Mouse (Mus musculus) left cerebral cortex, postnatal 36 days (tissue): ENCODE data around the gene Fam71a. TPM values are rescaled to one million over a fixed set of nuclear protein-coding genes. Genes with fewer than 3 reads are reported as not detected.
A peak's percentile ranks its signal among the peaks of the same experiment; 100 is the strongest.

Experiments used
- DNase-seq, 2 experiments: peaks; one replicate each; pipeline ENCODE4 v3.0.0; 2021 to 2022; ENCODE audit warnings: low spot score in 2 of 2, mixed read lengths in 1 of 2
- intact Hi-C: fragments of 180-260 bp; cut with DNase I; formaldehyde crosslinking; loops from one replicate; pipeline ENCODE4 v1.15.1; 2025
- total RNA-seq, 2 experiments: library from RNA; stranded (reverse); gene quantifications; 2 replicates each; pipeline ENCODE4 v1.2.3; 2021

The Fam71a gene
- total RNA-seq, 2 experiments from 2014 or later: not detected

GRCm38 (mm10) chr1:191131692-191132091 lies 32.9 kb downstream of the Fam71a start:
- intact Hi-C loops: no loop called here
- DNase-seq: no peak

DNA sequence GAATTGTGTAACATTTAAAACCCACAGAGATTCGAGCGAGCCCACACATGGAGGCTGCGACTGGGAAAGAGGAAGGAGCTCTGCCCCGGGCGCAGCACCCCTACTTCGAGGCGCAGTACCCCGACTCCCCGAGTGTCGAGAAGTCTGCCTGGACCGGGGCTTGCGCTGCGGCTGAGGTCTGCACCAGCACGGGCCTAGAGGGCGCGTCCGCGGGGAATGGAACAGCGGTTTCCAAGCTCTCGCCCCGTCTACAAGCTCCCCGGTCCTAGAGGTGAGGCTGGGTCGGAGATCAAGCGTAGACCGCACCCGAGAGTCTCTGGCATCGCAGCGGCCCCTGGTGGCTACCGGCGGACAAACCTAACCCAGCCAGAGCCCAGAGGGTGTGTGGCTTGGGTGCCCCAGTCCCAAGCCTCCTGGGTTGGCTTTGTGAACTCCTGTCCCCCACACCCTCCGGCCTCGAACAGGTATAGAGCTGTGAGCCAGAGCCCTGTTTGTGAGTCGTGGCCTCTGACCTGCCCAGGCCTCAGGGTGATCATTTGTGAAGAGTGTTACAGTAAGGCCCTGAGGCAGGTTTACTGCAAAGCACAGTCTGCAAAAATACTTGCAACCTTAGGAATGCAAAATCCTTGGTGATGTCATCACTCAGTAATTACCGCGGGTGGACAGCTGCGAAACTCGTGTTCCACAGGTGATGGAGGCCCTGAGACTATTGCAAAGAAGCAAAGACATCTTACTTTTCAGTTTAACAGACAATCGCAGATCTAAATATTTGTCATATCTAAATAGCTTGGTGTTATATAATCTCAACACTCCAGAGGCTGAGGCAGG lies 38.6 kb downstream of the Fam71a start:
- intact Hi-C loops: loop anchor here (5.0 kb wide), 1 partner anchor 184 kb away; no protein-coding TSS in a partner anchor
- peak in 1 of 2 experiments; percentile 22 for DNase-seq

- intact Hi-C loops: no loop called here
- DNase-seq: no peak
Observed at GRCm38 (mm10) chr1:191124288-191124687, 40.3 kb downstream of the Fam71a start.

- intact Hi-C loops: no loop called here
- DNase-seq: no peak
Observed at GRCm38 (mm10) chr1:191123696-191124095, 40.9 kb downstream of the Fam71a start.

DNA sequence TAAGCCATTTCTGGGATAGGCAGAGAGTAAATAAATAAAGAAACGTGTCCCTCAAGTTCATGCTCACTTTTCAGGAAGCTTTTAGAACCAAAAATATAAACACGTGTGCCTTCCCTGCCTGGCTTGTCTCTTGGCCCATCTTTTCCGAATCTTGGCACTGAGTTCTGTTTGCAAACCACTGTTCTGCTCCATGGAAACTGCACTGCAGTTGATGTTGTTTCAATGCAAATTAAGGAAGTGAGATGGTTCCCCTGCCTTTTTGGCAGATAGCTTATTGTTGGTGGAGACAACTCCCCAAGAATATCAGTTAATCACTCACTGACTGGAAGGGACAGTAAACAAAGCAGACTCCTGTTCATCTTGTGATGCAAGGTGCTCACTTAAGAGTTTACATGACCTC lies 41.9 kb downstream of the Fam71a start:
- no peak for DNase-seq
- intact Hi-C loops: no loop called here

- DNase-seq: no peak
- intact Hi-C loops: no loop called here
Observed at GRCm38 (mm10) chr1:191115514-191116238, 48.9 kb downstream of the Fam71a start.

DNA sequence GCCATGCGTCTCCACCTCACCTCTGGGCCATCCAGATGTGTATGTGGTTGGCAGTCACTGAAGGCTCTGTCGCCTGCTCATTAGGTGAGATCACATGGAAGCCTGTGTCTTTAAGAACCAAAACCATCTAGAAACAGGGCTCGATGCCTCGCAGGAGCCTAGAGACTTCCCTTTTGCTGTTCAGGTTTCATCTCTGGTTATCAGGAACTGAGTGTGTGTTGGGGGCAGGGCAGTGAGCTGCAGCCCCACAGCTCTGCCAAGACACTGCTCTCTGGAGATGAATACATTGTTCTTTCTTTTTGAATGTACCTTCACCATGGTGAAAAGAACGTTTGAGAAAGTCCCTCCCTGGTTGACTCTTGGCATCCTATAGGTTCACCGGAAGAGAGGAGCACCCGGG lies 49.7 kb downstream of the Fam71a start:
- DNase-seq: no peak
- intact Hi-C loops: no loop called here

Other genes with a start within 250 kb of the Fam71a start
- 10 to 100 TPM; 52.6 to 58.6 TPM for gene Angel2, start 239.7 kb downstream of the Fam71a start, total RNA-seq
- 1 to 10 TPM; 2.0 to 2.1 TPM for gene Vash2, start 185.5 kb downstream of the Fam71a start, total RNA-seq
- gene Flvcr1, start 138.7 kb downstream of the Fam71a start, total RNA-seq: 10 to 100 TPM; 11.8 to 15.4 TPM
- gene Spata45, start 128.2 kb downstream of the Fam71a start, total RNA-seq: not detected
- gene Tatdn3, start 101.9 kb downstream of the Fam71a start, total RNA-seq: 10 to 100 TPM; 19.1 to 35.6 TPM
- gene Nsl1, start 101.8 kb downstream of the Fam71a start, total RNA-seq: under 1 TPM; 0.52 to 0.96 TPM
- gene Batf3, start 67.0 kb downstream of the Fam71a start, total RNA-seq: 1 to 10 TPM in 1 of 2 experiments, under 1 TPM in 1; 1.00 to 2.2 TPM
- 1 to 10 TPM in 1 of 2 experiments, under 1 TPM in 1; 0.68 to 1.2 TPM for gene Atf3, start 53.2 kb upstream of the Fam71a start, total RNA-seq
- gene Nenf, start 153.4 kb upstream of the Fam71a start, total RNA-seq: 10 to 100 TPM; 66.1 to 76.7 TPM
- 1 to 10 TPM; 8.2 to 8.7 TPM for gene Tmem206, start 161.1 kb upstream of the Fam71a start, total RNA-seq
- gene Ppp2r5a, start 238.5 kb upstream of the Fam71a start, total RNA-seq: 10 to 100 TPM; 89.0 to 95.7 TPM